Mouse (Mus musculus): Measurements from ENCODE around the gene Slc1a1. TPM values are rescaled to one million over a fixed set of nuclear protein-coding genes. Genes with fewer than 3 reads are reported as not detected.

Gene Slc1a1
- total and polyA plus RNA-seq, 3 experiments: 1.3 to 2.9 (median 2.2) TPM

GRCm38 (mm10) chr19:28908186-28908585 lies 73.3 kb downstream of the Slc1a1 start:
- no peak for DNase-seq
- TF ChIP-seq CTCF (IDR thresholded peaks at IDR 0.05) (no peak), POLR2A (IDR thresholded peaks at IDR 0.05; ENCODE audit: insufficient read depth, low read depth, low read length) (no peak), EP300 (IDR thresholded peaks at IDR 0.05; ENCODE audit: insufficient read depth, low read depth, low read length) (no peak)
- Histone ChIP-seq H3K4me1 (ENCODE audit: control insufficient read depth, insufficient read depth, low read length) (no peaks in the 10 kb centered on the region), H3K4me3 (no peak overlapping the region), H3K27me3 (ENCODE audit: control insufficient read depth, insufficient read depth, low read length) (no peaks in the 10 kb centered on the region), H3K36me3 (ENCODE audit: control insufficient read depth, insufficient read depth, low read length) (no peaks in the 10 kb centered on the region), H3K9ac (ENCODE audit: low read depth, low read length) (no peak overlapping the region), H3K27ac (no peak overlapping the region), H3K79me2 (replicated peaks; ENCODE audit: control insufficient read depth, insufficient read depth, low read length) (no peaks in the 10 kb centered on the region)
- whole genome bisulfite sequencing: 79% methylated on average over 4 of the region's 4 CpGs
- intact Hi-C loops (cut with DNase I): no loop called here

- no peak overlapping the region for H3K27ac ChIP-seq
- TF ChIP-seq POLR2A (IDR thresholded peaks at IDR 0.05; ENCODE audit: insufficient read depth, low read depth, low read length): no peak
- TF ChIP-seq CTCF (IDR thresholded peaks at IDR 0.05): no peak
- no peaks in the 10 kb centered on the region for H3K79me2 ChIP-seq (replicated peaks; ENCODE audit: control insufficient read depth, insufficient read depth, low read length)
- 82% methylated on average over 9 of the region's 9 CpGs for WGBS
- H3K9ac ChIP-seq (ENCODE audit: low read depth, low read length): no peak overlapping the region
- H3K4me1 ChIP-seq (ENCODE audit: control insufficient read depth, insufficient read depth, low read length): no peaks in the 10 kb centered on the region
- no peaks in the 10 kb centered on the region for H3K36me3 ChIP-seq (ENCODE audit: control insufficient read depth, insufficient read depth, low read length)
- H3K4me3 ChIP-seq: no peak overlapping the region
- no peaks in the 10 kb centered on the region for H3K27me3 ChIP-seq (ENCODE audit: control insufficient read depth, insufficient read depth, low read length)
- DNase-seq: no peak
- intact Hi-C loops (cut with DNase I): no loop called here
These were observed 73.8 kb downstream of the Slc1a1 start for GRCm38 (mm10) chr19:28908693-28909092.

DNA sequence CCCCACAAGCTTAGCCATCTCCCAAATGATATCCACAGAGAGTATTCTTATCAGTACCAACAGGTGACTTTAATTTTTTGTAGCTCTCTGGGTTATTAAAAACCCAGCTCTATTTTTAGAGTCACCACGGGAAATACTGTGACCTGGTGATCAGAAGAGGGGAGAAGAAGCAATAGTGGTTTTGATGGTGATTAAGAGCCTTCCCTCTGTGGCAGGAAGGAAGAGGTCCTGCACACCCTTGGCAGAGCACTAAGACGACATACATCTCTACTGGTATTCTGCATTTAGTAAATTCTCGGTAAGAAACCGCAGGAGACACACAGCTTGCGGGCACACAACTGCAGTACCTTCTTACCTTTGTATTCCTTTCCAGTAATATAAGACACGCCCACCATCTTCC lies 79.7 kb downstream of the Slc1a1 start:
- H3K27ac ChIP-seq: no peak overlapping the region
- 62% methylated on average over 6 of the region's 6 CpGs for WGBS
- intact Hi-C loops (cut with DNase I): no loop called here
- no peak overlapping the region for H3K9ac ChIP-seq (ENCODE audit: low read depth, low read length)
- H3K4me1 ChIP-seq (ENCODE audit: control insufficient read depth, insufficient read depth, low read length): peaks cover 5% of the 10 kb centered on the region; the same call in 1 of the 2 replicates
- H3K4me3 ChIP-seq: no peak overlapping the region
- H3K36me3 ChIP-seq (ENCODE audit: control insufficient read depth, insufficient read depth, low read length): peaks cover 3% of the 10 kb centered on the region
- H3K79me2 ChIP-seq (replicated peaks; ENCODE audit: control insufficient read depth, insufficient read depth, low read length): no peaks in the 10 kb centered on the region
- TF ChIP-seq EP300 (IDR thresholded peaks at IDR 0.05; ENCODE audit: insufficient read depth, low read depth, low read length) (no peak), CTCF (IDR thresholded peaks at IDR 0.05) (no peak), POLR2A (IDR thresholded peaks at IDR 0.05; ENCODE audit: insufficient read depth, low read depth, low read length) (no peak)
- H3K27me3 ChIP-seq (ENCODE audit: control insufficient read depth, insufficient read depth, low read length): no peaks in the 10 kb centered on the region
- no peak for DNase-seq

GRCm38 (mm10) chr19:28915602-28916250 lies 80.9 kb downstream of the Slc1a1 start:
- peaks cover 5% of the 10 kb centered on the region; the same call in 1 of the 2 replicates for H3K4me1 ChIP-seq (ENCODE audit: control insufficient read depth, insufficient read depth, low read length)
- TF ChIP-seq POLR2A (IDR thresholded peaks at IDR 0.05; ENCODE audit: insufficient read depth, low read depth, low read length) (no peak), CTCF (IDR thresholded peaks at IDR 0.05) (no peak), EP300 (IDR thresholded peaks at IDR 0.05; ENCODE audit: insufficient read depth, low read depth, low read length) (no peak)
- no peak overlapping the region; the same call in 1 of the 2 replicates for H3K27ac ChIP-seq
- no peak for DNase-seq
- H3K79me2 ChIP-seq (replicated peaks; ENCODE audit: control insufficient read depth, insufficient read depth, low read length): no peaks in the 10 kb centered on the region
- H3K4me3 ChIP-seq: no peak overlapping the region
- intact Hi-C loops (cut with DNase I): no loop called here
- H3K27me3 ChIP-seq (ENCODE audit: control insufficient read depth, insufficient read depth, low read length): no peaks in the 10 kb centered on the region
- peaks cover 3% of the 10 kb centered on the region for H3K36me3 ChIP-seq (ENCODE audit: control insufficient read depth, insufficient read depth, low read length)
- H3K9ac ChIP-seq (ENCODE audit: low read depth, low read length): no peak overlapping the region
- 90% methylated on average over 2 of the region's 2 CpGs for WGBS

DNA sequence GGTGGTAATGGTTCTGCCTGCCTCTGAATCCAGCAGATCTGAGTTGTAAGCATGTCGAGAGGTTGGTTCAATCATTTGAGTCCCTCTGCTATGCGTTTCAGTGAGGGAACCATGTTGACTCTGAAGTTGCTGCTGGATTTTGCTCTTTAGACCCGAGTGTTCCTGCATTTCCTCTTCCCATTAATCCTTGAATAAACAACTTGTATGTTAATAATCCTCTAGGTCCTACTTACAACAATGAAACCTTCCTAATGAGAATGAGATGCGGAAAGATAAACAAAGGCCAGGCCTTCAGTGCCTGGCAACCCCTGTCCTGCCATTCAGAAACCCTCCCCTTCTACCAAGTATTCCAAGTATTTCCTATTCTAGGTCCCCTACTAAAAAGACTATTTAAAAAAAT lies 81.6 kb downstream of the Slc1a1 start:
- H3K9ac ChIP-seq (ENCODE audit: low read depth, low read length): no peak overlapping the region
- 55% methylated on average over 4 of the region's 4 CpGs for WGBS
- H3K4me1 ChIP-seq (ENCODE audit: control insufficient read depth, insufficient read depth, low read length): peaks cover 5% of the 10 kb centered on the region; the same call in 1 of the 2 replicates
- H3K79me2 ChIP-seq (replicated peaks; ENCODE audit: control insufficient read depth, insufficient read depth, low read length): no peaks in the 10 kb centered on the region
- DNase-seq: no peak
- H3K27me3 ChIP-seq (ENCODE audit: control insufficient read depth, insufficient read depth, low read length): no peaks in the 10 kb centered on the region
- peak overlapping the region; percentile 4; the same call in 1 of the 2 replicates for H3K27ac ChIP-seq
- H3K36me3 ChIP-seq (ENCODE audit: control insufficient read depth, insufficient read depth, low read length): peaks cover 3% of the 10 kb centered on the region
- intact Hi-C loops (cut with DNase I): no loop called here
- TF ChIP-seq POLR2A (IDR thresholded peaks at IDR 0.05; ENCODE audit: insufficient read depth, low read depth, low read length) (no peak), EP300 (IDR thresholded peaks at IDR 0.05; ENCODE audit: insufficient read depth, low read depth, low read length) (no peak), CTCF (IDR thresholded peaks at IDR 0.05) (no peak)
- no peak overlapping the region for H3K4me3 ChIP-seq

DNA sequence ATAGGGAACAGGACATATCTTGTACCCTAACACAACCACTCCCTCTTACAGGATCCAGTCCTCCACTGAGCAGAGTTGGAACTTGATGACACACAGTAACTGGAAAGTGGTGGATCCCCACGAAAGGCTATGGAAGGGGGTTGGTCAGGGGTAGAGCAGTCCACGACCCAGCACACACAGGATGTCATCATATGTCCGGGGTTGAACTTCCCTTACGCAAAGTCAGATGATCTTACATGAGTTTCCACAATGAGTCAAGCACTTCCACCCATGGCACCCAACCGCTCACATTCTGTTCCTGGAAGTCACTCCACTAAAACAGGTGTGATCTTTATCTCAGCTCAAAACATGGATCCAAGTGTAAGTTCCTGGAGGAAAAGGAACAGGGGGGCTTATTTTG lies 83.0 kb downstream of the Slc1a1 start:
- Histone ChIP-seq H3K4me3 (no peak overlapping the region), H3K36me3 (ENCODE audit: control insufficient read depth, insufficient read depth, low read length) (peaks cover 3% of the 10 kb centered on the region), H3K27me3 (ENCODE audit: control insufficient read depth, insufficient read depth, low read length) (no peaks in the 10 kb centered on the region), H3K4me1 (ENCODE audit: control insufficient read depth, insufficient read depth, low read length) (peaks cover 5% of the 10 kb centered on the region; the same call in 1 of the 2 replicates), H3K27ac (peak overlapping the region; percentile 0; the same call in 1 of the 2 replicates), H3K9ac (ENCODE audit: low read depth, low read length) (no peak overlapping the region), H3K79me2 (replicated peaks; ENCODE audit: control insufficient read depth, insufficient read depth, low read length) (no peaks in the 10 kb centered on the region)
- TF ChIP-seq EP300 (IDR thresholded peaks at IDR 0.05; ENCODE audit: insufficient read depth, low read depth, low read length): no peak
- no peak for TF ChIP-seq POLR2A (IDR thresholded peaks at IDR 0.05; ENCODE audit: insufficient read depth, low read depth, low read length)
- TF ChIP-seq CTCF (IDR thresholded peaks at IDR 0.05): no peak
- 59% methylated on average over 5 of the region's 5 CpGs for WGBS
- DNase-seq: peak in 1 of 2 experiments; percentile 6
- intact Hi-C loops (cut with DNase I): no loop called here
